Mouse (Mus musculus) embryo, embryonic 10.5 days (tissue): ENCODE data around the gene Slc9a6.

Source experiments
- DNase-seq: peaks from one replicate; pipeline ENCODE4 v3.0.0-alpha.2; 2015; ENCODE audit warnings: low spot score

The Slc9a6 gene

DNA sequence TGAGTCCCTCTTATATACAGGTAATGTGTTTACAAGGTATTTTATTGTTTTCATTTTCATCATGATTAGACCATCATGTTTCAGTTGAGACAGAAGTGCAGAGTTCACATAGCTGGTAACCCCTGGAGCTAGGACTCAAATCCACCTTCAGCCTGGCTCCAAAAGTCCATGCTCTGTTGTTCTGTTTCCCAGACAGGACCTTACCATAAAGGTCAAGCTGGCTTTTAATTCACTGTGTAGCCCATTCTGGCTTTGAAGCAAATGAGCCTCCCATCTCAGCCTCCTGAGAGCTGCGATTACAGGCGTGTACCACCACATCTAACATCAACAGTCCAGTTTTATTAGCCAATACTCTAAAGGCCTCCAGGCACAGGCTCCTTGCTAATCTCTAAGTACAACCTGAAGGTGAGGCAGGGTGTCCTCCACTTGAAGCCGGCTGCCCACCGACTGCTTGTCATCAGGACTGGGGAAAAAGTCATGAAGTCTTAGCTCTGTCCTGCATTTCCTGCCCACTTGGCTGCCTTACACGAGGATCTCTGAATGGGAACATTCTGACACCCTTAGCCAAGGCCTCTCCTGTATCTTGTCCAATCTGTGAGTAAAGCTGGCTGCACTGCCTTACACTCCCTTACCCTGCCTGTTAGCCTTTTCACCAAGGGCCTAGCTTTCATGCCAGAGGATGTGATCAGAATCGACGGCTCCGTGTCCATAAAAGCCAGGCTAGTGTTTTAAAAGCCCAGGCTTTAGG lies 55.8 kb downstream of the Slc9a6 start:
- no peak for DNase-seq

DNA sequence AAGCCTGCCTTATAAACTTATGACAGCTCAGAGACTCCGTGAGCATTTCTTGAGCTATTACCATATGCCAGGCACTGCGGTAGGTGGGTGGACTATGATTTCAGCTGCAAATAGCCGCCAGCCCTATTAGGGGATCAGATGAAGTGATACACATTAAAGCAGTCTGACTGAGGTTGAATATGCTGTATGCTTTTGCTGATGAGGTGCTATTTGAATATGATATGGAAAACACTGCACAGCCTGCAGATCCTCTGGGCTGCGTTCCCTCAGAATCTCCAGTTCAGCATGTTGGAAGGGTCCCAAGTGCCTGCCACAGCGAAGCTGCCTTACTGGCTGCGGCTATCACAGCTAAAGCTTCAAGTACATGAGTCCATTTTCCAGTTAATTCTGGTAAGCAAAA lies 57.7 kb downstream of the Slc9a6 start:
- no peak for DNase-seq

DNA sequence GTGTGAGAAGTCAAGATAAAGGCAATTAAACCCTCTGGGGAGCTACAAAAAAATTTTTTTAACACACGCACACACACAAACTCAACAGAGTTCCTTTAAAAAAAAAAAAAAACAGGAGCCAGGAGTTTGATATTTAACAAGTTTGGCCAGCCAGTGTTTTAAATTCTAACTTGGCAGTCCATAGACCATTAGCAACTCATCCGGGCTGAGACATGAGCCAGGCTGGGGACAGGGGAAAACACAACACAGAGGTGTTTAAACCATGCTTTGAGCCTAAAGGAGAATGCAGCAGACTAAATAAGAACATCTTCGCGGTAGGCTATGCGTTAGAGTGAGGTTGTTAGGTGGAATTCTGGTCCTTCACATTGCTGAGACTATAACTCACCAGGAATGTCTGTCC lies 58.5 kb downstream of the Slc9a6 start:
- no peak for DNase-seq

DNA sequence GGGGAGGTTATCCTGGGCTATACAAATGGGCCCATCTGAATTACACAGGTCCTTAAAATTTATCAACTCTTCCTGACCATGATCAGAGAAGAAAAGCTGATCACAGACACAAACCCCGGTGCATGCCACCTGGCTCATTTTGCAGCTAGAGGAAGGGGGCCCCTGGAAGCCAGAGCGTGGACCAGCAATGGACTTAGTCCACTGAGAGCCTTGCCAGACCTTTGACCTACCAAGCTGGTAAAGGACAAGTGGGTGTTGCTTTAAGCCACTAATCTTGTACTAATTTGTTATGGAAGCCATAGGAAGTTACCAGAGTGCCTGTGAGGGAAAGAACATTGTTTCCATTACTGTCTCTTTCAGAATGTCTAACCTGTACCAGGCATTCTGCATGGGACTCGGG lies 58.9 kb downstream of the Slc9a6 start:
- DNase-seq = no peak

DNA sequence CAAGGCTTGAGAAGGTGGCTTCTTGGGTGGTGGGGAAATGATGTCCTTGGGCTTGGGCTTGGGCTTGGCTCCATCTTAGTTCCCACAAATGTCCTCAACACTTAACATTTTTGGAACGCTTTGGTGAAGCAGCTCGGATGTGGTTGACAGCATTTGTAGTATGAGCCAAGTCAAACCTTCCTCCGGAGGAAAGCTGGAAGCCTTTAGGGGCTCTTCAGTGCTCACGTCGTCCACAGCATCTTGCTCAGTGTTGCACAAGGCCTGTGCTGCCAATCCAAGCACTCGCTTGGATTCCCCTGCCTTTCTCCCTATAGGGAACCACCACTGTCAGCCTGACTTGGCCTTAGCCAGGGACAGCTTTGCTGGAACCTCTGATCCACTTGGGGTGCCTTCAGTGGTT lies 66.0 kb downstream of the Slc9a6 start:
- DNase-seq = no peak

DNA sequence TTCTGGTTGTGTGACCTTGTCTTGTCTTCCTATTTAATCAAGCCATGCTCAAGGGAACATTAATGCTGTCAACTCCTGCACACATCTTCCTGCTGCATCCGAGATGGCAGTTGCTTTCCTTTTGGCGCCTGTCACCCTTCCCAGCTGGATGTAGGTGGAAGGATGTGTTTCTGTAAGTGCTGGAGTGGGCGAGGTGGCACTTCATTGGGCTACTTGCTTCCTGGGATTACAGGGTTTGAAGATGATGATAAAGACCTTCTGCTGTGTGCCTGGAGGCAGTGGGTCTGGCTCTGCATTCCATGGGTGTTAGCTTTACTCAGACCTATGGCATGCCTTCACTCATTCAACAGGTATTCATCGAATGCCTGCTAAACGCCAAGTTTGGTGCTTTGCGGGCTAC lies 68.2 kb downstream of the Slc9a6 start:
- DNase-seq = no peak

DNA sequence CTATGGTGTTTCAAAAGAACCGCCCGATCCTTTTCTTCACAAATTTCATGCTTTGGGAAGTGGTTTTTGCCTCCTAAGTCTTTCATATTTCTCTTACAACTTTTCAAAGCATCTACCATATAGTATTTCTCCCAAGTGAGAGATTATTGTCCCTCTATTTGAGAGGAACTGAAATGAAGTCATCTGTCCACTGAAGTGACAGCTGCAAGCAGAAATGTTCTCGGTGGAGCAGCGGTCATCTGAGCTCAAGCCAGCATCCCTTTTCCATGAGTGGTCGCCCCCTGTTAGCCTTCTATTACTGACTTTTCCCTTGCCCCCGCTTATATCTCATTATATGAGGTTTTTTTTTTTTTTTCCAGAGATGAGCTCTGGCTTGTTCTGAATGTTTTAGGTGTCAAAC lies 69.5 kb downstream of the Slc9a6 start:
- DNase-seq = no peak

DNA sequence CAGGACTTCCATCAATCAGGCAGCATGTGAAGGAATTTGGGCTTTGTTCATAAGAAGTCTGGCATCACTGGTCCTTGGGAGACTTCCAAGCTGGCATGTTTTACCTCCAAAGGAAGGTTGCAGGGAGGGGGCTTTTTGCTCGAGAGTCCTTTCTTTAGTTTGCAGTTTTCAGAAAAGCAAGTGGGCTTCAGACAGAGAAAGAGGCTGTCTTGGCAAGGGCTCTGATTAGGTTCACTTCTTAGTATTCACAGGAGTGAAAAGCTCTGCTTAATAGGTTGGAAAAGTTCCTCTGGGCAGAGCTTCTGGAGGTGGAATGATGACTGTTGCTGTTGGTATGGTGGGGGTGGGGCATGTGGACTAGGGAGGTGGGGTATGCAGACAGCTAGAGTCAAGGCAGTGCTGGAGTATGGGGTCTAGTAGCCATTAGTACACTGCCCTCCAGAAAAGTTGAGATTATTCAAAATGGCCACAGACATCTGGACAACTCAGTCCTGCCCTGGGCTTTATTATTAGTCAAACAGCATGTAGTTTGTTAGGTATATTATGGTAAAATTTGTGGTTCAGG lies 72.7 kb downstream of the Slc9a6 start:
- DNase-seq = no peak

DNA sequence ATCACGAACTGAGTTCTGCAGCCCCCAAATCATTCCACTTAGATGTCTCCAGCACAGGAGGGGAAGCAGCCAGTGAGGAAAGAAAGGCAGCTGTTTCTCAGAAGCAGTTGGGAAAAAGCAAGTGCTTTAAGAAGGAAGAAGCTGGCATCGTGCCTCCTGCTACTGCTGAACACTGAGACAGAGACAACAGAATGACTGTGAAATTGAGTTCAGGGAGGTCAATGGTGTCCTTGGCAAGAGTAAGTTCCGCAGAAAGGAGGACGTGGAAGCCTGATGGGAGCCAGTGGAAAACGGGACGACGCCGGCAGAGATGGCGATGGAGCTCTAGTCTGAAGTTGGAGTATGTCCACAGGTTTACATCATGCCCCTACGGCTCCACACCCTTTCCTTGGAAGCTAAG lies 74.0 kb downstream of the Slc9a6 start:
- no peak for DNase-seq

DNA sequence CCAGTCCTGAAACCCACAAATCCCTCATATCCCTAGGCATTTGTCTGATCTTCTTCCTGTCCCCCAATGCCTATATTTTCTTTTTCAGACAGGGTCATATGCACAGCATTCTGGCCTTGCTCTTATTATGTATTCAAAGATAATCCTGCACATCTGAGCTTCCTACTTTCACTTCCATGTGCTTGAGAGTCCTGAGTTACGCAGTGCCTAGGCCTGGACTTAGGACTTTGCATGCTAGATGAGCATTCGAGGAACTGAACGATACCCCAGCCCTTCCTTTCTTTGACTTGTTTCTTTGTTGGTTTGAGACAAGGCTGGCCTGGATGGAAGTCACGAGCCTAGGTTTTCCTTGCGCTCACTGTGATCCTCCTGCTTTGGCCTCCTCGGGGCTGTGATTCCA lies 83.0 kb downstream of the Slc9a6 start:
- no peak for DNase-seq

DNA sequence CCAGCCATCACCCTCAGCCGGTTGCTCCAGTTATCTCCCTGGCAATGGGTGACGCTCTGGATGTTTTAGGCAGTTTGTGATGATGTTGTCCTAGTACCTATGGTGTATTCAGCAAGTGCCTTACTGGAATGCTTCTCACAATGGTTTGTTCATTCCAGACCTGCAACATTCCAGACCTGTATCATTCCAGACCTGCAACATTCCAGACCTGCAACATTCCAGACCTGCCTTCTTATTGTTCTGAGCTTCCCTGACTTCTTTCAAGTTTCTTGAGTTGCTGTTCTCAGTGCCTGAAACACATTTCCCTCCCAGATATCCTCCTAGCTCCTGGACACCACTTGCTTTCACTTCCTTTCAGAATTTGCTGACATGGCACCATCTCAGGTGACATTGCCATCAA lies 85.0 kb downstream of the Slc9a6 start:
- no peak for DNase-seq

DNA sequence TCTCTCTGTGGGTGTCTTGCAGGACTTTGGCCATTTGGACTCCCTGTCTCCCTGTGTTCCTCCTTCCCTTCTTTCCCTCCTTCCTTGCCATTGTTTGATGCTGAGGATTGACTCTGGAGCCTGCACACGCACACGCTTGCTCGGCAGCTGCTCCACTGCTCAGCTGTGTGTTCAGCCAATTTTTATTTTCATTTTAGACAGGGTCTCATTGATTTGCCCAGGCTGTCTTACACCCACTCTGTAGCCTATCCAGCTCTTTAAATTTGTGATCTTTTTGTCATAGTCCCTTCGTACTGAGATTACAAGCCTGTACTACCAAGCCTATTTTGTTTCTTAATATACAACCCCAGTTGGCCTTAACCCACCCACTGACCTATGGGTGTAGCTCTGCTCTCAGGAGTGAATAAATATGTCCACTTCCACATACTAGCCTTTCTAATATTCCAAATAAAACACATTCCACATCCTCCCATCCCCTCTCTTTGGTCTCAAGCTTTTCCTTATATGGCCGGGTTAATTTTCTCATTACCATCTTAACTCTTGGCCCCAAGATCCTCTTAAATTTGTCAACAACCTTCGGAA lies 87.7 kb downstream of the Slc9a6 start:
- DNase-seq = no peak

DNA sequence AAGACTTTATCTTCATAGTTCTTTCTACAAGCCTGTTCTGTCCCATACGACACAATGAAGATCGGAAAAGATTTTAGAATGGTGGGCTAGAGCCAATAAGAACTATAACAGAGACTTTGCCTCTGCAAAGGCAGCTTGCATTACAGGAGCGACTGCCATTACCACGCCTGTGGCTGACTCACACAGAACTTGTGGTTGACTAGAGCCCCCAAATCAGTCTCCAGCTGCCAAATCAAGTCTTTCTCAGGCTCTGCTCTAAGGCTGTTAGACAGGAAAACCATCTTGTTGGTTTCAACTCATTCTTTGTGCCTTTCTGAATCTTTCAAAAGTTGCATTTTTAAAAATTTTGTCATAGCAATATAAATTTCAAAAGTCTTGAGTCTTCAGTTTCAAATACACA lies 88.3 kb downstream of the Slc9a6 start:
- DNase-seq = no peak

DNA sequence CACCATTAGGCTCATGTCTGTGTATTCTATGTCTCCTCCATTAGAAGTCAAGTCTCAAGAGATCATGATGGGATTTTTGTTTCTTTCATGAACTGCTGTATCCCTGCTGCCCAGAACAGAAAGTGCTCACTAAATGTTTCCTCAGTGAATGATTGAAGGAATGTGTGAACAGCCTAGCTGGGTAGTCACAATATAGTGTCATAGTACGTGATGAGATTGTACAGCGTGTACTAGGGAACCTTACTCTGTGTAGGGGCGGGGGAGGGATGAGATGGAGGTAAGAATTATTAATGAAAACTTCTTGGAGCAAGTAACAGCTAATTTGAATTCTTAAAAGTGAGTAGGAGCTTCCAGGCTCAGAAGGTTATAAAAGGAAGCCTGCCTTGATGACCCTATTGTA lies 91.7 kb downstream of the Slc9a6 start:
- no peak for DNase-seq

DNA sequence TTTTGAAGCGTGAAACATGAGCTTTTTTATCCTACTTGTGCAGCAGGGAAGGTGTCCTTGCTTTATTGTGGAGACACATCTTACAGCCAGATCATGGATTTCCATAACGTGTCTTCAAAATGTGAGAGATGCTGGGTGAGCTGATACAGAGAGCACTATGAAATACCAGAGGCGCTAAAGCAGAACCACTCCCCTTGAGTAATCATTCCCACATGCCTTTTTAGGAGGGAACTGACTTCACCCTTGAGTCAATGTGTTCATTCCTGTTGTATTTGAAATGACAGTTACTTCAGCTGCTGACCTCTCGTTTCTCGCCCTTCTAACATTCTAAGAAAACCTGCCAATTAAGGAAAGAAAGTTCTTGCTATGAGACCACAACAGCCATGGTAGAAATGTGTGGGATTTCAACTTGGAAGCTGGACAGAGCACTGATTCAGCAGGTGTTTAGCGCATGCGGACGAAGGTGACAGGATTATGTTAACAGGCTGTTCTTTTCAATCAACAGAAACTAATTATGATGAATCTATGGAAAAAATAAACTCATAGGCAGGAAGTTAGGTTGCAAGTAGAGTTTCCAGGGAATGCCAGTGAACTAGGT lies 94.5 kb downstream of the Slc9a6 start:
- no peak for DNase-seq

DNA sequence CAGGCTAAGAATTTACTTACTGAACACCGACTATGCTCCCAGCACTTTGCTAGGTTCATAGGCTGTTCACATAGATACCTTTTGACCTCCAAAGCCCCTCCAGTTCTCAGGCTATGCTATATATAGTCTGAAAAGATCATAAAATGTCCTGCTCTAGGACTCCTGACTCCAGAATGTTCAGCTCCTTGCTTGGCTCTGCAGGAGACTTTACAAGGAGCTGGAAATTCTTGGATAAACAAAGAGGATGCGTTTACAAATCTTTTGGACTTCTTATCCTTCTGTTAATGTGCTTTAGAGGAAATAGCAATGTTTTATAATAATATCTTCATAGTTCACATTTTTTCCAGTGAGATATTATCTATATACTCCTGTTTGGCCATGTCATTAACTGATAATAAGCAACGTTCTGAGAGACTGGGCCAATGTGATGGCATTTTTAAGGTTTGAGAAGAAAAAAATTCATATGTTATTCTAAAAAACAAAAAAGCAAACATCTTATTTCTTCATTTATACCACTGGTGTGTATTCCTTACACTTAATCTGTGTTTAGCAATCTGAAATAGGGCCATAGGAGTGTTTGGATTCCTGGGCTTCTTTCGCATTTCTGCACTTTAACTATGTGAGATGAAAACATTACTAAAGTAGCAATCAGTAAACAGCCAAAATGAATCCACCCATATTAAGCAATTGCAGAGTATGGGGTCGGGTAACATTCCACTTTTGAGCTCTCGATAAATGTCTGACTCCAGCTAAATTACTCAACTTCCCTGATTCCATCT lies 99.2 kb downstream of the Slc9a6 start:
- DNase-seq = no peak

DNA sequence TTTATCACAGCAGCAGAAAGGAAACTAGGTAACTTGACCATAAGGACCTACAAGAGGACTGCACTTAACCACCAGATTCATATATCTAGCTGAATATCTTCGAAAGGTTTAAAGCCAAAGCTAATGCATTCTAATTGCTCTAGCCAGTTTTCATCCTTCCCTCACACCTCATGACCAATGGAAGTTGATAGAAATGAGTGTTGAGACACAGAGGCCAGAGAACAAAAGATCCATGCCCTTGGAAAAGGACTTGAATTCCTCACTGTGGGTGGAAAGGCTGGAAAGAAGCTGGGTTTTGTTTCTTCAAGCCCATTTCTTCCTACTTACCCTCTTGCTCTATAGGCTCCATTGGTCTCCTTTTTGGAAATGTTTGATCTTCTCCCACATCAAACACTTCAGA lies 101.0 kb downstream of the Slc9a6 start:
- DNase-seq = no peak

DNA sequence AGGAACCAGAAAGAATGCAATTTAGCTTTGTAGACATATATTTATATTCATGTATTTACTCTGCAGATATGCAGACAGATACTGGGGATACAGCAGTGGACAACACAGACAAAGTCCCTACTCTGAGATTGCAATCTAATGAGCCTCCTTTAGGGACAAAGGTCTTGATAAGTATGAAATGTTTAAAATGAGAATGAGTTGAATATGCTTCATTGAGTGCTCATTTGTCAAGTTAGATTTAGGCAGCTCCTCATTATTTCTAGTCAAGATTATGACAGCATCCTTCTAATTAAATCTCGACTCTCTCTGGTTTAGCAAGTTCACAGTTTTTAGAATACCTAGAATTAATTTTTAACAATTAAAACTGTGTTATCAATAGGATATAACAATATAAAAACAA lies 103.1 kb downstream of the Slc9a6 start:
- no peak for DNase-seq
